Mouse (Mus musculus): Measurements from ENCODE around the gene Slc17a5. TPM values are rescaled to one million over a fixed set of nuclear protein-coding genes. Genes with fewer than 3 reads are reported as not detected.
A peak's percentile ranks its signal among the peaks of the same experiment; 100 is the strongest.

Slc17a5 gene
- polyA plus RNA-seq, 1 experiment from 2014 or later: 16.9 TPM

DNA sequence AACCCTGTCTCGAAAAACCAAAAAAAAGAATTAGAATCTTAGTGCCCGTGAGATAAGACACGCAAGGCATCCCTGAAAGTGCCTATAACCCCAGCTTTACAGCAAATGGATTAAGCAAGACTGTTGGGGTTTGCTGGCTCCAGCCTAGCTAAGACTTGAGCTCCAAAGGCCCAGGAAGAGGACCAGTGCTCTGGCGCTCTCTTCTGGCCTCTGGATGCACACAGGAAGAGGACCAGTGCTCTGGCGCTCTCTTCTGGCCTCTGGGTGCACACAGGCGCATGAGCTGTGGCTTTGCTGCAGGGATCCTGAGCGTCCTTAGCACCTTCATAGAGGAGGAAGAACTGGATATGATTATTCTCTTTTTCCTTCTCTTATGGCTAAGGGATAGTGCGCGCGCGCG, 40.1 kb downstream of the Slc17a5 start:
- no peak overlapping the region for H3K4me2 ChIP-seq (replicated peaks; ENCODE audit: low read depth, low read length)
- H3K9ac ChIP-seq (replicated peaks; ENCODE audit: low read depth, low read length): no peak overlapping the region
- 87% methylated on average over 12 of the region's 12 CpGs for WGBS
- H3K4me1 ChIP-seq (ENCODE audit: control insufficient read depth, insufficient read depth, low read length): no peaks in the 10 kb centered on the region
- no peaks in the 10 kb centered on the region for H3K9me3 ChIP-seq (ENCODE audit: control insufficient read depth, low read depth, low read length)
- H3K36me3 ChIP-seq (ENCODE audit: control insufficient read depth, insufficient read depth, low read length): no peaks in the 10 kb centered on the region
- no peak overlapping the region for H3K27ac ChIP-seq (ENCODE audit: low read length)
- H3K27me3 ChIP-seq (ENCODE audit: control insufficient read depth, insufficient read depth, low read length): no peaks in the 10 kb centered on the region
- no peak for ATAC-seq (ENCODE audit: insufficient number of reproducible peaks, insufficient read depth, low FRiP score, low read depth)
- no peak overlapping the region for H3K4me3 ChIP-seq (ENCODE audit: low read depth, low read length)

DNA sequence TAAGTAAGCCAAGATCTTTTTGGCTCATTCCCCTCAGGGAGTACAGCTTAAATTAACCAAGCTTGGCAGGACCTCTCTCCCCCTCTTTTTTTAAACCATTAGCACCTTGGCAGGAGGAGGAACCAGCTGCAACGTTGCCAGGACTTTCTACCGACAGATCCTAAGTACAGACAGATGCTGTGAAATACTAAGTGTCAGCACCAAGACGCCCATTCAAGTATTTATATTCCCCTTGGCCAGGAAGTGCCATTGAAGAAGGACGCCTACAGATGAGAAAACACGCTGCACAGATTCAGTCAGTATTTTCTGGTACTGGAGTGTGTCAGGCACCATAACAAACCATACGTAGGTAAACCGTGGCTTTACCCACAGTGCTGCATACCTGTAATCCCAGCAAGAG, 40.9 kb downstream of the Slc17a5 start:
- Histone ChIP-seq H3K36me3 (ENCODE audit: control insufficient read depth, insufficient read depth, low read length) (no peaks in the 10 kb centered on the region), H3K4me1 (ENCODE audit: control insufficient read depth, insufficient read depth, low read length) (no peaks in the 10 kb centered on the region), H3K27me3 (ENCODE audit: control insufficient read depth, insufficient read depth, low read length) (no peaks in the 10 kb centered on the region), H3K4me2 (replicated peaks; ENCODE audit: low read depth, low read length) (no peak overlapping the region), H3K4me3 (ENCODE audit: low read depth, low read length) (no peak overlapping the region), H3K9me3 (ENCODE audit: control insufficient read depth, low read depth, low read length) (no peaks in the 10 kb centered on the region), H3K9ac (replicated peaks; ENCODE audit: low read depth, low read length) (no peak overlapping the region), H3K27ac (ENCODE audit: low read length) (no peak overlapping the region)
- ATAC-seq (ENCODE audit: insufficient number of reproducible peaks, insufficient read depth, low FRiP score, low read depth): no peak
- 64% methylated on average over 7 of the region's 7 CpGs for WGBS

DNA sequence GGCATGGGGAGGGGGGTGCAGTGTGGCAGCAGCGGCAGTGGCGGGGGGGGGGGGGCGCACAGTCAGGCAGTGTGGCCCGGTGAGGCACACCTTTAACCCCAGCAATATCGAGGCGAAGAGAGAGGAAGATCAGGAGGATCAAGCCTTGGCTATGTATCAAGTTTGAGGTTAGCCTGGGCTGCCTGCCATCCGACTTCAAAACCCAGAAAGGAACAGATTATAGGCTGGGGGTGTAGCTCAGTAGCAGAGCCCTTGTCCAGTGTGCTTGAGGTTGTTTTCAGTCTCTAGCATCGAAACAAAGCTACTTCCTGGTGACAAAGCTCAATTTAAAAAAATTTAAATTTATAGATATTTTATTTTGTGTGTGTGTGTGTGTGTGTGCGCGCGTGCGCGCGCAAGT, 46.1 kb downstream of the Slc17a5 start:
- Histone ChIP-seq H3K27ac (ENCODE audit: low read length) (no peak overlapping the region), H3K4me2 (replicated peaks; ENCODE audit: low read depth, low read length) (no peak overlapping the region), H3K27me3 (ENCODE audit: control insufficient read depth, insufficient read depth, low read length) (no peaks in the 10 kb centered on the region), H3K4me1 (ENCODE audit: control insufficient read depth, insufficient read depth, low read length) (no peaks in the 10 kb centered on the region), H3K9ac (replicated peaks; ENCODE audit: low read depth, low read length) (no peak overlapping the region), H3K9me3 (ENCODE audit: control insufficient read depth, low read depth, low read length) (no peaks in the 10 kb centered on the region), H3K36me3 (ENCODE audit: control insufficient read depth, insufficient read depth, low read length) (no peaks in the 10 kb centered on the region), H3K4me3 (ENCODE audit: low read depth, low read length) (no peak overlapping the region)
- no peak for ATAC-seq (ENCODE audit: insufficient number of reproducible peaks, insufficient read depth, low FRiP score, low read depth)
- over 99% methylated on average over 12 of the region's 14 CpGs for WGBS

DNA sequence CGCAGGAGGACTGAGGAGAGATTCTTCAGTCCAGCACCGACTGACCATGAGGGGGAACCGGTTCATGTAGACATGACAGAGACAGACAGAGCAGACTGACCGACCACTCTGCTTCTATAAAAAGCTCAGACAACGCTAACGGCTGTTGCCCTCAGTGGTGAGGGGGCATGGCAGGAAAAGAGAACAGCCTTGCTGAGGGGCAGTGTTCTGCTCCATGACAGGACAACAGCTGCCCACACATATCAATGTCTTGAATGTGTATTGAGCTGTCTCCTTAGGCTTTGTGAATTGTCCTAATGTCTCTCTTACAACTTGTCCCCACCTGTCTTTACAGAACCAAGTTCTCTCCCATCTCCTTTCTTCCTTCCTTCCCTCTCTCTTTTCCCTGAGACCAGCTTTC, 49.4 kb downstream of the Slc17a5 start:
- no peak overlapping the region for H3K27ac ChIP-seq (ENCODE audit: low read length)
- no peaks in the 10 kb centered on the region for H3K27me3 ChIP-seq (ENCODE audit: control insufficient read depth, insufficient read depth, low read length)
- H3K4me1 ChIP-seq (ENCODE audit: control insufficient read depth, insufficient read depth, low read length): no peaks in the 10 kb centered on the region
- no peak for ATAC-seq (ENCODE audit: insufficient number of reproducible peaks, insufficient read depth, low FRiP score, low read depth)
- H3K9me3 ChIP-seq (ENCODE audit: control insufficient read depth, low read depth, low read length): no peaks in the 10 kb centered on the region
- WGBS: 40% methylated on average over 6 of the region's 6 CpGs
- no peak overlapping the region for H3K4me3 ChIP-seq (ENCODE audit: low read depth, low read length)
- no peak overlapping the region for H3K4me2 ChIP-seq (replicated peaks; ENCODE audit: low read depth, low read length)
- H3K36me3 ChIP-seq (ENCODE audit: control insufficient read depth, insufficient read depth, low read length): no peaks in the 10 kb centered on the region
- no peak overlapping the region for H3K9ac ChIP-seq (replicated peaks; ENCODE audit: low read depth, low read length)

DNA sequence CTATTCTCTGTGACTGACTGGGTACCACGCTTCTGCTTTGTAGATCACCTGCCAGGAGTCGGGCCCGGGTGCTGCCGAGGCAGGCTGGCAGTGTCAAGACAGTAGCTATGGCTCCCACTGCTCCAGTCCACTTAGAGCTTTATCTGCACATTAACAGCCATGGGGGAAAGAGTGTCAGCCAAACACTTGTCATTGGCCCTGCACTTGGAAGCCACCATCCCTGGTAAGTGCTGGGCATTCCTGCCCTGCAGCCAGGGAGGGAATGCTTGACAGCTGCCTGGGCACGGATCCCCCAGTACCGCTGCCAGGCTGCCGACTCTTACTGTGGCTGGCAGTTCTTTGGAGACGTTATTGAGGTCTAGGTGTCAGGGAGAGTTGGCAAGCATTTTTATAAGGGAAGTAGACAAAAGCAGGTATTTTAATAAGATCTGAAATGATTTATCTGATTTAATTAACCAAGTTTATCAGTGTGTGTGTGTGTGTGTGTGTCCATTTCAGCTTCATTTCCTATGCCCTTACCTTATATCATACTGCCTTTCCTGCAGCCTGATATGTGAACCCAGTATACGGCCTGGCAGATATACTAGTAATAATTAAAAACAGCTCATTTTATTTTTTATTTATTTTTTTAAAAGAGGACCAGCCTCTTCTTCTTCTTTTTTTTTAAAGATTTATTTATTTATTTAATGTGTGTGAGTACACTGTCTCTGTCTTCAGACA, 50.5 kb downstream of the Slc17a5 start:
- Histone ChIP-seq H3K4me3 (ENCODE audit: low read depth, low read length) (no peak overlapping the region), H3K9me3 (ENCODE audit: control insufficient read depth, low read depth, low read length) (no peaks in the 10 kb centered on the region), H3K36me3 (ENCODE audit: control insufficient read depth, insufficient read depth, low read length) (no peaks in the 10 kb centered on the region), H3K27ac (ENCODE audit: low read length) (no peak overlapping the region), H3K4me1 (ENCODE audit: control insufficient read depth, insufficient read depth, low read length) (no peaks in the 10 kb centered on the region), H3K27me3 (ENCODE audit: control insufficient read depth, insufficient read depth, low read length) (no peaks in the 10 kb centered on the region), H3K9ac (replicated peaks; ENCODE audit: low read depth, low read length) (no peak overlapping the region), H3K4me2 (replicated peaks; ENCODE audit: low read depth, low read length) (no peak overlapping the region)
- ATAC-seq (ENCODE audit: insufficient number of reproducible peaks, insufficient read depth, low FRiP score, low read depth): no peak
- 91% methylated on average over 9 of the region's 9 CpGs for WGBS

DNA sequence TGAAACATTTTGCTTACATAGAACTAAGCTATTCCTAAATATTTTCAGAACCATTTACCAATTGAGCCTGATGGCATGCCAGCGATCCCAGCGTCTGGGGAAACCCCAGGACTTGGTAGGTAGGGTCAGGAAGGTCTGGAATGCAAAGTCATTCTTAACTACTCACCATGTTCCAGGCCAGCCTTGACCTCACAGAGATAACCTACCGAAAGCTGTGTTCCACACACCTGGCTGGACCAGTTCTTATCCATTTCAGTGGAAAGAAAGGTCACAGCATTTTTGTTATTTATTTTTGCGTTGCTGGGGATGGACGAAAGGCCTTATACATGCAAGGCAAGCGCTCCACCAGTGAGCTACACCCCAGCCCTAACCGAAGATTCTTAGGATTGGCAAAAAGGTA, 53.2 kb downstream of the Slc17a5 start:
- H3K27me3 ChIP-seq (ENCODE audit: control insufficient read depth, insufficient read depth, low read length): no peaks in the 10 kb centered on the region
- no peak overlapping the region for H3K27ac ChIP-seq (ENCODE audit: low read length)
- 64% methylated on average over 7 of the region's 7 CpGs for WGBS
- no peak overlapping the region for H3K4me3 ChIP-seq (ENCODE audit: low read depth, low read length)
- H3K4me2 ChIP-seq (replicated peaks; ENCODE audit: low read depth, low read length): no peak overlapping the region
- no peaks in the 10 kb centered on the region for H3K4me1 ChIP-seq (ENCODE audit: control insufficient read depth, insufficient read depth, low read length)
- no peaks in the 10 kb centered on the region for H3K9me3 ChIP-seq (ENCODE audit: control insufficient read depth, low read depth, low read length)
- H3K36me3 ChIP-seq (ENCODE audit: control insufficient read depth, insufficient read depth, low read length): no peaks in the 10 kb centered on the region
- no peak for ATAC-seq (ENCODE audit: insufficient number of reproducible peaks, insufficient read depth, low FRiP score, low read depth)
- no peak overlapping the region for H3K9ac ChIP-seq (replicated peaks; ENCODE audit: low read depth, low read length)

DNA sequence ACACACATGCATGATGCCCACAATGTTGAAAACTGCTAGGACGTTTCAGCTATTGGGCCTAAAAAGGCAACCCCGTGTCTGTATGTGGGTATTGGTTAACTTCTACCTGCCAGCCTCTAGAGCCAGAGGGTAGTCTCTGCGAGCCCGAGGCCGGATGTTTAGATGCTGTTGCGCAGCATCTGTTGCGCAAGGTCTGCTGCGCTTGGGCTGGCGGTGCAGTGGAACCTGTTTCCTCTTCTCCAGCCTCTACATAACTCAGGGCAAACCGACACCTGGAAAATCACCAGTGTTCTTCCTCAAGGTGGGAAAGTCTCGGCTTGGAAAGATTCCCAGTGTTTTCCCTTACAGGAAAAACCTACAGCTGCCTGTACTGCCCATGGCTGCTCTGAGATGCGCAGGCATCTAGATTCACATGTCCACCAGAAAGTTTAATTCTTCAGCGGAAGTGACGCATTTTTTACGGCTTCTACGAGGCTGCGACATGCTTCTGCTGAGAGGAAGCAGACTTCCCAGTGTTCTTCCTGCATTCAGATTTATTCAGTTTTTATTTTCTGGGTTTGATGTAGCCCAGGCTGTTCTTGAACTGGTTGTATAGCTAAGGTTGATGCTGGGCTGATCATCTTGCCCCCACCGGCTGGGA, 54.4 kb downstream of the Slc17a5 start:
- Histone ChIP-seq H3K4me2 (replicated peaks; ENCODE audit: low read depth, low read length) (no peak overlapping the region), H3K36me3 (ENCODE audit: control insufficient read depth, insufficient read depth, low read length) (no peaks in the 10 kb centered on the region), H3K27ac (ENCODE audit: low read length) (no peak overlapping the region; the same call in 1 of the 2 replicates), H3K9ac (replicated peaks; ENCODE audit: low read depth, low read length) (no peak overlapping the region), H3K27me3 (ENCODE audit: control insufficient read depth, insufficient read depth, low read length) (no peaks in the 10 kb centered on the region), H3K9me3 (ENCODE audit: control insufficient read depth, low read depth, low read length) (no peaks in the 10 kb centered on the region), H3K4me3 (ENCODE audit: low read depth, low read length) (no peak overlapping the region), H3K4me1 (ENCODE audit: control insufficient read depth, insufficient read depth, low read length) (no peaks in the 10 kb centered on the region)
- 77% methylated on average over 18 of the region's 18 CpGs for WGBS
- ATAC-seq (ENCODE audit: insufficient number of reproducible peaks, insufficient read depth, low FRiP score, low read depth): no peak

DNA sequence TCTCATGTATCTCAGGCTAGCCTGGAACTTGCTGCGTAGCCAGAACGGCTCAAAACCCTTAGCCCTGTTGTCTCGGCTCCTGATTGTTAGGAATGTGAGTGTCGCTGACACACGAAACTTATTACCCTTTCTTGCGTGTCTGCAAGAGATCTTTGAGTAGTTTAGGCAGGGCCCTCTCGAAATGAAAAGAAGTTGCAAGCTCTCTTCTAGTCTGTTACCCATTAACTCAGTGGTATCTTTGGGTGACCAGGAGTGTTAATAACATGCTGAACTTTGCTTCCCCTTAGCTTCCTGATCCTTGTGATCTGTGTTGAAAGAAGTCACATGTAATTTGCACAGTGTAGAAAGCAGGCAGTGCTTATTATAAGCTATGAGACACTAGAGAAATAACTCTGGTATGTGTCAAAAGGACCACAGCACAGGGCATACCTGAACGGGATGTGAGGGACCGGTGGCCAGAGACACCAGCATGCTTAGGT, 55.5 kb downstream of the Slc17a5 start:
- Histone ChIP-seq H3K4me2 (replicated peaks; ENCODE audit: low read depth, low read length) (no peak overlapping the region), H3K4me3 (ENCODE audit: low read depth, low read length) (no peak overlapping the region), H3K36me3 (ENCODE audit: control insufficient read depth, insufficient read depth, low read length) (no peaks in the 10 kb centered on the region), H3K9ac (replicated peaks; ENCODE audit: low read depth, low read length) (no peak overlapping the region), H3K9me3 (ENCODE audit: control insufficient read depth, low read depth, low read length) (no peaks in the 10 kb centered on the region), H3K4me1 (ENCODE audit: control insufficient read depth, insufficient read depth, low read length) (no peaks in the 10 kb centered on the region), H3K27me3 (ENCODE audit: control insufficient read depth, insufficient read depth, low read length) (no peaks in the 10 kb centered on the region), H3K27ac (ENCODE audit: low read length) (no peak overlapping the region; the same call in 1 of the 2 replicates)
- WGBS: 50% methylated on average over 9 of the region's 9 CpGs
- 0 out of 2 replicates have a peak, but pooled peaks have one; percentile 58 for ATAC-seq (ENCODE audit: insufficient number of reproducible peaks, insufficient read depth, low FRiP score, low read depth)
